Mouse (Mus musculus): ENCODE data around the gene Olfr980.
"Not testable (repeated sequence)": the region's sequence is repeated elsewhere in the genome, so short reads cannot be mapped to it uniquely, and the experiment has no call there.

The Olfr980 gene

DNA sequence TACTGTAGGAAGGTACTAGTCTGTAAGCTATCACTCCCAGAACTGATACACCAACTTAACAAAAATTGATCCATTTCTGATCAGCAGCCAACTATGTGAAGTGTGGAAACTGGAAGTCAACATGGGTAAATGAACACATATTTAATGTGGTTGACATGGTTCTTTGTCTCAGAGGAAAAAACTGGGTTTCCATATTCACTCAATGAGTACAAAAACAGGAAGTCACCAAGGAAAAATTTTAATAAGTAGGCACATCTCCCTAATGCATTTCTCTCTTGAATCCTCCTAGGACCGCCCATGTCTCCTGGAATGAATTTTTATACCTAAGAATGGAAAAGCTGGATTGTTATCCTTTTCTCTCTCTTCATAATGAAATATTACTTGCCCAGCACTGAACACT, at the start of gene Olfr980:
Gene Olfr980 (minus strand): TSS at position 101 of the 400 bp plus-strand sequence.
- DNase-seq (ENCODE audit: low spot score in 2 of 2): no peak

DNA sequence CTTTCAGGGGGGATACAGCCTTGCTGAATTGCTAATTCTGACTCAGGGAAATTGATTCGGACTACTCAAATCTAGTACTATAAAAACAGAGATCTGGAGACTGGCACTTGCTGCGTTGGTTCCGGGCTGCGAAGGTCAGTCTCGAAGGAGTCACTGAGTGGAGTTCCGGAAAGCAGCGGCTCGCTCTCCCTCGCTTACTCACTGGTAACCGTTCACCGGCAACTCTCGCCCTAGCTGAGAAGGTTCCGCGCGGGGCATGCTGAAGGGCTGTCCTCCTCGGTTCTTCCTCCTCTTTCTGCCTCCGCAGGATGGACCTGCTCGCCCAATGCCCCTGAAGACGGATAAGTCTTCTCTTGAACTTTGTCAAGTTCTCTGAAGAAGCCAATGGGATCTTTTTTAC, 40.8 kb upstream of the Olfr980 start:
- no peak for DNase-seq (ENCODE audit: low spot score in 2 of 2)

DNA sequence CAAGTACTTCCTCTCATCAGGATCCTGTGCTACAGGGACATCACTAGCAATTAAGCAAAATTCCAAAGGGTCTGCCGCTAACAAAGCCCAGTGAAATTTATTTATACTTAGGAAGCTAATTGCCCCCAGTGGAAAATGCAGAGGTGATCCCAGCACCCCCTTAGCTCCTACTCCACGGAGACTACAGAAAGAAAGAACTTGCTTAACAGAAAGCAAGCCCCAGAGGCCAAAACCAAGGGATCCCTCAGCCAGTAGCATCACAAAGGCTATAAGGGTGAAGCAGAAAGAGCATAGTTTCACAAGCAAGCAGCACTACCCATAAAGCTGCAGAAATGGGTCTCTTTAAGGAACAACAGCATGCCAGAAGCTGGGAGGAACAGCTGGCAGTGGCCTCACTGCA, 11.8 kb upstream of the Olfr980 start, which contains the start of gene Olfr981:
Gene Olfr981 (plus strand): TSS at position 301 of the 400 bp plus-strand sequence.
- no peak for DNase-seq (ENCODE audit: low spot score in 2 of 2)

DNA sequence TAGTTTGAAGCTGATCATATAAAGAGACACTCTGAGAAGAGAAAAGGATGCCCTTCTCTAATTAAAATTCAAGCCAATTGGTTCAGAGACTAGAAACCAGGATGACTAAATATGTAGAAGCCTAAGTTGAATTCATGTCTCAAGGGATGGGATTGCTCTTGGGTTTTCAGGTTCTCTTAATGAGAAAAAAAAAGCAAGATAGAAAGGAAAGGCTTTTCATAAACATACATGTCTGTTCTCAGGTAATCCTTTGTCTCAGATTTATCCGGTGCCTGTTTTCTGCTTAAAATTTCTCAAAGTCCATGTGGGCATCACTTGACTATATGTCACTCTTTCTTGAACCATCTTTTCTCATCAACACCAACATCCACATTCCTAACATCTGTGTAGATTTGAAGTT, 6.0 kb downstream of the Olfr980 start, which contains the start of gene Olfr979:
Gene Olfr979 (minus strand): TSS at position 101 of the 400 bp plus-strand sequence.
- no peak for DNase-seq (ENCODE audit: low spot score in 2 of 2)

DNA sequence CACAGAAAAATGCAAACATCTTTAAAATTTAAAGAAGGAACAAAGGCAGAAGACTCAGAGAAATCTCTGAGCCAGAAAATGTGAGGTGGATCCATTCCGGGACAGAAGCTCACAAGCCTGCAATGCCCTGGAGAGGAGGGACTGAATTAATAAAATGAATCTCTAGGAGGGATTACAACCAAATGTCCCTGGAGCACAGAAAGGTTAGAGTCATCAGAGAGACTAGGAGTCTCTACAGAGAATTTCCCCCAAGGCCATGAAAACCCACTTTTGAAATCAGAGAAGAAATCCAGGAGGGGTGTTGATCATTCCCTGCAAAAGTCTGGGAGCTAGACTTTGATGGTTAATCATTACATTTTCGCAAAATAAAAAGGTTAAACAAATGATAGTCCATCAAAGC, 17.6 kb downstream of the Olfr980 start, which contains the start of gene Olfr978:
Gene Olfr978 (plus strand): TSS at position 301 of the 400 bp plus-strand sequence.
- DNase-seq (ENCODE audit: low spot score in 2 of 2): no peak

DNA sequence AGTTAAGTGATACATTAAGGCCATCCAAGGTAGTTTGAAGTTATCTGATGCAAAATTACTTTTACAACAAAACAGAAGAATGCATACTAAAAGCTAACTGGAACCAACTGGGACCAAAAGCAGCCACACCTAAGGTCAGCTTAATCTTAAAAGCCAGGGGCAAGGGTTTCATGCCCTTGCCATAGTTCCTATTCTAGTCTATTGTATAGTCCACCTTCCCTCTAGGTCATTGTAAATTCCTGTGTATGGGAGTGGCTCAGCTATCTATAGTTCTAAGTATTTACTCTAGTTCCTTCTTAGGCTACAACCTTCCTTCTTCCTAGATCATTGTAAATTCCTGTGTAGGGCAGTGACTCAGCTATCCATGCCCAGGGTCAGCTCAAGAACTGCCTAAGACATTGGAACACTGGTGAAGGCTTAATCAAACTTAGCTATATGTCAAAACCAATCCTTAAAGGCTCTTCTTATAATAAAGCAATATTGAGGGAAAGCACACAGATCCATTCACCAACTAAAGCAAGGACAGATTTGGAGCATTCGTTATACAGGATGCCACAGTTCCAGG, 32.7 kb downstream of the Olfr980 start:
- DNase-seq (ENCODE audit: low spot score in 2 of 2): not testable (repeated sequence)

GRCm38 (mm10) chr9:39961033-39961432, 48.3 kb downstream of the Olfr980 start, which contains the start of gene Olfr976:
Gene Olfr976 (minus strand): TSS chr9:39961133.
- not testable (repeated sequence) for DNase-seq (ENCODE audit: low spot score in 2 of 2)
